Mouse (Mus musculus): Measurements from ENCODE around the gene Ttl. TPM values are rescaled to one million over a fixed set of nuclear protein-coding genes. Genes with fewer than 3 reads are reported as not detected.

The Ttl gene
- total RNA-seq, 2 experiments from 2014 or later, result 65.7 to 74.0 TPM

- DNase-seq (ENCODE audit: low spot score in 2 of 2), result no peak
- intact Hi-C loops (cut with DNase I), result no loop called here
Observed at GRCm38 (mm10) chr2:129079194-129079593, 13.5 kb downstream of the Ttl start.

GRCm38 (mm10) chr2:129081097-129081496 lies 15.4 kb downstream of the Ttl start:
- no peak for DNase-seq (ENCODE audit: low spot score in 2 of 2)
- intact Hi-C loops (cut with DNase I), result loop anchor here (5.0 kb wide), 1 partner anchor 134 kb away; no protein-coding TSS in a partner anchor

GRCm38 (mm10) chr2:129083514-129083913 lies 17.8 kb downstream of the Ttl start:
- intact Hi-C loops (cut with DNase I), result loop anchor here (5.0 kb wide), 1 partner anchor 136 kb away; no protein-coding TSS in a partner anchor
- no peak for DNase-seq (ENCODE audit: low spot score in 2 of 2)

- DNase-seq (ENCODE audit: low spot score in 2 of 2), result no peak
- intact Hi-C loops (cut with DNase I), result loop anchor here (5.0 kb wide), 1 partner anchor 138 kb away; no protein-coding TSS in a partner anchor
Observed at GRCm38 (mm10) chr2:129084959-129085358, 19.2 kb downstream of the Ttl start.

GRCm38 (mm10) chr2:129087520-129087919 lies 21.8 kb downstream of the Ttl start:
- intact Hi-C loops (cut with DNase I), result no loop called here
- DNase-seq (ENCODE audit: low spot score in 2 of 2), result no peak

- intact Hi-C loops (cut with DNase I), result loop anchor here (2.0 to 5.0 kb wide), 2 partner anchors 20 to 92 kb away; no protein-coding TSS in a partner anchor
- DNase-seq (ENCODE audit: low spot score in 2 of 2), result peak in 1 of 2 experiments; percentile 73
Observed at GRCm38 (mm10) chr2:129090370-129090769, 24.6 kb downstream of the Ttl start.

- DNase-seq (ENCODE audit: low spot score in 2 of 2), result peak; percentile 42 to 76
- intact Hi-C loops (cut with DNase I), result loop anchor here (5.0 kb wide), 1 partner anchor 89 kb away; no protein-coding TSS in a partner anchor
Observed at GRCm38 (mm10) chr2:129092810-129093209, 27.1 kb downstream of the Ttl start.

GRCm38 (mm10) chr2:129093926-129094724 lies 28.4 kb downstream of the Ttl start:
- DNase-seq (ENCODE audit: low spot score in 2 of 2), result peak; percentile 45 to 81
- intact Hi-C loops (cut with DNase I), result loop anchor here (5.0 kb wide), 1 partner anchor 88 kb away; no protein-coding TSS in a partner anchor

- peak; percentile 93 to 98 for DNase-seq (ENCODE audit: low spot score in 2 of 2)
- intact Hi-C loops (cut with DNase I), result loop anchor here (1.0 to 10.0 kb wide), 2 partner anchors 28 to 236 kb away; partner anchors contain the start of genes Chchd5 and Fbln7
Observed at GRCm38 (mm10) chr2:129100784-129101310, 35.1 kb downstream of the Ttl start, which contains the start of gene Polr1b. Polr1b (plus strand) TSS chr2:129100995.

GRCm38 (mm10) chr2:129112924-129113323 lies 47.2 kb downstream of the Ttl start:
- no peak for DNase-seq (ENCODE audit: low spot score in 2 of 2)
- intact Hi-C loops (cut with DNase I), result loop anchor here (10.0 kb wide), 1 partner anchor 428 kb away; the partner anchor contains the start of gene Anapc1

GRCm38 (mm10) chr2:129115706-129116367 lies 50.1 kb downstream of the Ttl start:
- intact Hi-C loops (cut with DNase I), result loop anchor here (10.0 kb wide), 1 partner anchor 431 kb away; the partner anchor contains the start of gene Anapc1

GRCm38 (mm10) chr2:129116368-129116739 lies 50.6 kb downstream of the Ttl start:
- DNase-seq (ENCODE audit: low spot score in 2 of 2), result no peak
- intact Hi-C loops (cut with DNase I), result loop anchor here (10.0 kb wide), 1 partner anchor 432 kb away; the partner anchor contains the start of gene Anapc1

More at GRCm38 (mm10) chr2:129115706-129116367, 50.1 kb downstream of the Ttl start:
- DNase-seq (ENCODE audit: low spot score in 2 of 2), result no peak

GRCm38 (mm10) chr2:129118061-129118460 lies 52.3 kb downstream of the Ttl start:
- intact Hi-C loops (cut with DNase I), result loop anchor here (10.0 kb wide), 1 partner anchor 433 kb away; the partner anchor contains the start of gene Anapc1
- DNase-seq (ENCODE audit: low spot score in 2 of 2), result no peak

GRCm38 (mm10) chr2:129121986-129122385 lies 56.2 kb downstream of the Ttl start:
- no peak for DNase-seq (ENCODE audit: low spot score in 2 of 2)
- intact Hi-C loops (cut with DNase I), result no loop called here

- DNase-seq (ENCODE audit: low spot score in 2 of 2), result peak; percentile 92 to 99
- intact Hi-C loops (cut with DNase I), result loop anchor here (1.0 to 5.0 kb wide), 3 partner anchors 28 to 128 kb away; partner anchors contain the start of gene Slc20a1
Observed at GRCm38 (mm10) chr2:129129412-129129929, 63.7 kb downstream of the Ttl start, which contains the start of gene Chchd5. Chchd5 (plus strand) TSS chr2:129129700.

GRCm38 (mm10) chr2:129129987-129130545 lies 64.3 kb downstream of the Ttl start:
- DNase-seq (ENCODE audit: low spot score in 2 of 2), result peak in 1 of 2 experiments; percentile 9
- intact Hi-C loops (cut with DNase I), result loop anchor here (1.0 to 10.0 kb wide), 4 partner anchors 29 to 235 kb away; partner anchors contain the start of gene Slc20a1

- no peak for DNase-seq (ENCODE audit: low spot score in 2 of 2)
- intact Hi-C loops (cut with DNase I), result loop anchor here (10.0 kb wide), 1 partner anchor 234 kb away; no protein-coding TSS in a partner anchor
Observed at GRCm38 (mm10) chr2:129130776-129131175, 65.0 kb downstream of the Ttl start.

GRCm38 (mm10) chr2:129132231-129132630 lies 66.5 kb downstream of the Ttl start:
- no peak for DNase-seq (ENCODE audit: low spot score in 2 of 2)
- intact Hi-C loops (cut with DNase I), result loop anchor here (10.0 kb wide), 1 partner anchor 233 kb away; no protein-coding TSS in a partner anchor

All from left cerebral cortex, postnatal 25 days (tissue).